Comparison of ENCODE assay signal across 8 mouse cellular contexts in genomic region chr1:60667873-60668616, GRCm38 (mm10). TPM values are rescaled to one million over a fixed set of nuclear protein-coding genes. Genes with fewer than 3 reads are reported as not detected.
DNase-seq lines count a peak whose midpoint lies in the region; ATAC-seq and TF ChIP-seq lines count a peak whose summit lies in the region.

No protein-coding gene starts in this region.

- no peak for TF ChIP-seq EP300 in heart, postnatal 0 days (IDR thresholded peaks at IDR 0.05; ENCODE audit: low read depth)

- DNase-seq in cerebellum, adult 18-20 months, result peak; percentile 5 to 14
- no peak for DNase-seq in cerebellum, adult 11 months
- DNase-seq in cerebellum, postnatal 14 days, result peak; percentile 31 to 39
- peak; percentile 63 for DNase-seq in heart, postnatal 0 days (ENCODE audit: low spot score)
- peak; percentile 3 to 46 for DNase-seq in layer of hippocampus, adult 18-20 months (ENCODE audit: low spot score in 2 of 2)
- peak; percentile 53 for DNase-seq in lung, postnatal 10 days
- DNase-seq in urinary bladder, adult 2 months (ENCODE audit: low spot score), result no peak

- peak overlapping the region; percentile 3; the same call in 1 of the 2 replicates for H3K4me3 ChIP-seq in heart, postnatal 0 days (ENCODE audit: low read depth, low read length)
- peak overlapping the region; percentile 18 for H3K4me3 ChIP-seq in stomach, embryonic 16.5 days (replicated peaks; ENCODE audit: low read length)

- H3K36me3 ChIP-seq in heart, postnatal 0 days (replicated peaks; ENCODE audit: control insufficient read depth, insufficient read depth, low read length), result no peaks in the 10 kb centered on the region
- no peaks in the 10 kb centered on the region for H3K36me3 ChIP-seq in stomach, embryonic 16.5 days (ENCODE audit: control insufficient read depth, insufficient read depth, low read length)

- no peak for TF ChIP-seq CTCF in heart, postnatal 0 days (IDR thresholded peaks at IDR 0.05; ENCODE audit: low read depth)

- 62% methylated on average over 17 of the region's 17 CpGs for WGBS in heart, postnatal 0 days
- 42% methylated on average over 17 of the region's 17 CpGs for WGBS in stomach, embryonic 16.5 days

- ATAC-seq in heart, postnatal 0 days (ENCODE audit: insufficient read depth, low read depth), result peak; percentile 69
- ATAC-seq in stomach, embryonic 16.5 days (ENCODE audit: insufficient read depth, low FRiP score), result no peak

- H3K9ac ChIP-seq in heart, postnatal 0 days (replicated peaks; ENCODE audit: low read depth, low read length), result no peak overlapping the region
- no peak overlapping the region for H3K9ac ChIP-seq in stomach, embryonic 16.5 days (ENCODE audit: low read length)

- no peaks in the 10 kb centered on the region for H3K27me3 ChIP-seq in heart, postnatal 0 days (ENCODE audit: control insufficient read depth, insufficient read depth, low read length)
- no peaks in the 10 kb centered on the region for H3K27me3 ChIP-seq in stomach, embryonic 16.5 days (ENCODE audit: control insufficient read depth, insufficient read depth, low read length)

- peak overlapping the region; percentile 67 for H3K27ac ChIP-seq in heart, postnatal 0 days (ENCODE audit: low read depth)
- no peak overlapping the region; the same call in 1 of the 2 replicates for H3K27ac ChIP-seq in stomach, embryonic 16.5 days (ENCODE audit: low read length)

- peak overlapping the region; percentile 36; the same call in 1 of the 2 replicates for H3K4me2 ChIP-seq in heart, postnatal 0 days (ENCODE audit: low read depth, low read length)
- peak overlapping the region; percentile 42 for H3K4me2 ChIP-seq in stomach, embryonic 16.5 days (ENCODE audit: low read depth, low read length)

- H3K4me1 ChIP-seq in heart, postnatal 0 days (ENCODE audit: control insufficient read depth, insufficient read depth), result no peaks in the 10 kb centered on the region; the same call in 1 of the 2 replicates
- H3K4me1 ChIP-seq in stomach, embryonic 16.5 days (ENCODE audit: control insufficient read depth, insufficient read depth, low read length), result 0 out of 2 replicates have a peak, but pooled peaks cover 4% of the 10 kb centered on the region

- no peaks in the 10 kb centered on the region for H3K9me3 ChIP-seq in heart, postnatal 0 days (replicated peaks; ENCODE audit: control insufficient read depth, low read length)
- no peaks in the 10 kb centered on the region for H3K9me3 ChIP-seq in stomach, embryonic 16.5 days (replicated peaks; ENCODE audit: control insufficient read depth, low read length)

RNA-seq across cellular contexts. Expression of gene Cd28, which starts 48.6 kb away (rescaled TPM):
- 0.11 and 0.89 TPM in 2 replicates for total RNA-seq in heart, postnatal 0 days (2014; rRNA removed; ENCODE audit: low replicate concordance)
- 0.45 and 0.48 TPM in 2 replicates for polyA plus RNA-seq in heart, postnatal 0 days (2015; fragmentation: Nextera tagmentation; extraction: Ambion mirVana)
- total RNA-seq in layer of hippocampus, adult 18-20 months (2021), result under 1 TPM in 1 of 2 experiments, not detected in 1; 0.12 TPM
- 0.25 and 0.31 TPM in 2 replicates for polyA plus RNA-seq in stomach, embryonic 16.5 days (2015; fragmentation: Nextera tagmentation; extraction: Ambion mirVana)
- polyA plus RNA-seq in urinary bladder, adult 2 months (2012; rRNA removed), result 0.62 and 0.88 TPM in 2 replicates

Comparison
In these comparisons a context has a peak if more than half of its experiments do, and no peak if none do; other contexts are left out.
1. DNase-seq: peak in cerebellum, adult 18-20 months (2 of 2), cerebellum, postnatal 14 days (2 of 2), heart, postnatal 0 days (single experiment), layer of hippocampus, adult 18-20 months (2 of 2) and lung, postnatal 10 days (single experiment); none in cerebellum, adult 11 months (single experiment) and urinary bladder, adult 2 months (single experiment).